Mouse (Mus musculus): Measurements from ENCODE around the gene 1700122O11Rik.

The 1700122O11Rik gene

GRCm38 (mm10) chr17:48027019-48027418 lies 11.1 kb downstream of the 1700122O11Rik start:
- no peak for DNase-seq

- no peak for DNase-seq
These were observed 14.0 kb downstream of the 1700122O11Rik start for GRCm38 (mm10) chr17:48024045-48024444.

GRCm38 (mm10) chr17:48019585-48019984 lies 18.5 kb downstream of the 1700122O11Rik start:
- DNase-seq = no peak

GRCm38 (mm10) chr17:48016566-48016965 lies 21.5 kb downstream of the 1700122O11Rik start:
- DNase-seq = no peak

- no peak for DNase-seq
These were observed 25.5 kb downstream of the 1700122O11Rik start for GRCm38 (mm10) chr17:48012561-48012960.

GRCm38 (mm10) chr17:48011105-48011504 lies 27.0 kb downstream of the 1700122O11Rik start:
- no peak for DNase-seq

- no peak for DNase-seq
These were observed 27.8 kb downstream of the 1700122O11Rik start for GRCm38 (mm10) chr17:48010283-48010682.

- DNase-seq = no peak
These were observed 32.3 kb downstream of the 1700122O11Rik start for GRCm38 (mm10) chr17:48005816-48006215.

- no peak for DNase-seq
These were observed 33.0 kb downstream of the 1700122O11Rik start for GRCm38 (mm10) chr17:48005091-48005490.

- no peak for DNase-seq
These were observed 33.5 kb downstream of the 1700122O11Rik start for GRCm38 (mm10) chr17:48004619-48005018.

GRCm38 (mm10) chr17:48002486-48002885 lies 35.6 kb downstream of the 1700122O11Rik start:
- peak; percentile 64 for DNase-seq

GRCm38 (mm10) chr17:48001586-48002361 lies 36.3 kb downstream of the 1700122O11Rik start:
- DNase-seq = peak; percentile 78

GRCm38 (mm10) chr17:48001157-48001556 lies 36.9 kb downstream of the 1700122O11Rik start:
- DNase-seq = peak; percentile 30

GRCm38 (mm10) chr17:47999812-48000211 lies 38.3 kb downstream of the 1700122O11Rik start:
- DNase-seq = no peak

GRCm38 (mm10) chr17:47999403-47999802 lies 38.7 kb downstream of the 1700122O11Rik start:
- DNase-seq = no peak

- DNase-seq = no peak
These were observed 40.3 kb downstream of the 1700122O11Rik start for GRCm38 (mm10) chr17:47997806-47998205.

GRCm38 (mm10) chr17:47990392-47991123 lies 47.5 kb downstream of the 1700122O11Rik start:
- DNase-seq = no peak

- DNase-seq = no peak
These were observed 48.1 kb downstream of the 1700122O11Rik start for GRCm38 (mm10) chr17:47989951-47990378.

- DNase-seq = no peak
These were observed 49.3 kb downstream of the 1700122O11Rik start for GRCm38 (mm10) chr17:47988811-47989210.

GRCm38 (mm10) chr17:47988074-47988473 lies 50.0 kb downstream of the 1700122O11Rik start:
- no peak for DNase-seq

Measured in kidney, adult 9 months (tissue).